Mouse (Mus musculus): ENCODE measurements at regions not wholly inside any gene's neighbourhood (a gene's known extent, or its start where the extent isn't known, plus 50 kb on each side); places are given as distances from the start of the nearest gene placed in this dataset.

DNA sequence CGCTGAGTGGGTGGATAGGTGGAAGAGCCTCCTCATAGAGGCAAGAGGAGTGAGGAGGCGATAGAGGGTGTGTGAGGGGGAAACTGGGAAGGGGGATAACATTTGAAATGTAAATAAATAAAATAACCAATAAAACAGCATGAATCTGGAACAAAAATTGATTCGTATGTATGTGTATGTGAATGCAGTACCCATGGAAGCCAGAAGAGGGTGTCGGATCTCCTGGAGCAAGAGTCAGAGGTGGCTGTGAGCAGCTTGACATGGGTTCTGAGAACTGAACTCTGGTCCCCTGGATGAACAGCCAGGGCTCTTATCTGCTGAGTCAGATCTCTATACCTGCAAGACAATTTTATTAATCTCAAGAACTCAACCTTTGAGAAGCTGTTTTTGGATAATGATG, 81.4 kb downstream of the Tfap2b start:
- ATAC-seq, result no peak
- Histone ChIP-seq H3K27me3 (replicated peaks; ENCODE audit: control insufficient read depth, insufficient read depth, low read length) (no peaks in the 10 kb centered on the region), H3K9ac (ENCODE audit: low read depth, low read length) (no peak overlapping the region)

DNA sequence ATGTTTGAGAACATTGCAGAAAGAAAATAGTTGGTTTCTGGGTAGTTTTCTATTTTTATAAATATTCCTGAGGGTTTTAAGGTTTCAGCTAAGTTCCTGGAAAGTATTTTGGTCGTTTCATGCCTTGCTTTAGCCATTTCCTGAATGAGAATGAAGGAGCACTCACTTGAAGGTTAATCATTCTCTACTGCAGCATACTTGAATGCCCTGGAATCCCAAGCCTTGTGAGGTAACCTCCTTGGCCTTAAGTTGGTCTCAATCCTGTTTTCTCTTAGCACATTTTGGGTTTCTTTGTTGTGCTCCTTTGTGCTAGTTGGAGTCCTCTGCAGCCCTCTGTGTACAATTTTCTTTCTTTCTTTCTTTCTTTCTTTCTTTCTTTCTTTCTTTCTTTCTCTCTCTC, 112.9 kb downstream of the Tfap2b start:
- H3K4me1 ChIP-seq (ENCODE audit: control insufficient read depth, insufficient read depth, low read depth, low read length), result no peaks in the 10 kb centered on the region
- no peak for ATAC-seq
- no peaks in the 10 kb centered on the region for H3K27me3 ChIP-seq (replicated peaks; ENCODE audit: control insufficient read depth, insufficient read depth, low read length)
- H3K9me3 ChIP-seq (ENCODE audit: control insufficient read depth, low read length), result no peaks in the 10 kb centered on the region
- H3K4me3 ChIP-seq (ENCODE audit: low read length), result no peak overlapping the region
- H3K27ac ChIP-seq (ENCODE audit: low read depth, low read length), result no peak overlapping the region
- H3K36me3 ChIP-seq (ENCODE audit: control insufficient read depth, insufficient read depth, low read length), result no peaks in the 10 kb centered on the region
- H3K4me2 ChIP-seq (ENCODE audit: low read length), result no peak overlapping the region
- 27% methylated on average over 1 of the region's 1 CpGs for WGBS
- no peak overlapping the region for H3K9ac ChIP-seq (ENCODE audit: low read depth, low read length)

More for the DNA sequence above, 81.4 kb downstream of the Tfap2b start:
- WGBS, result 84% methylated on average over 4 of the region's 4 CpGs
- Histone ChIP-seq H3K4me1 (ENCODE audit: control insufficient read depth, insufficient read depth, low read depth, low read length) (no peaks in the 10 kb centered on the region), H3K27ac (ENCODE audit: low read depth, low read length) (no peak overlapping the region), H3K36me3 (ENCODE audit: control insufficient read depth, insufficient read depth, low read length) (no peaks in the 10 kb centered on the region), H3K4me2 (ENCODE audit: low read length) (no peak overlapping the region), H3K4me3 (ENCODE audit: low read length) (no peak overlapping the region), H3K9me3 (ENCODE audit: control insufficient read depth, low read length) (no peaks in the 10 kb centered on the region)

DNA sequence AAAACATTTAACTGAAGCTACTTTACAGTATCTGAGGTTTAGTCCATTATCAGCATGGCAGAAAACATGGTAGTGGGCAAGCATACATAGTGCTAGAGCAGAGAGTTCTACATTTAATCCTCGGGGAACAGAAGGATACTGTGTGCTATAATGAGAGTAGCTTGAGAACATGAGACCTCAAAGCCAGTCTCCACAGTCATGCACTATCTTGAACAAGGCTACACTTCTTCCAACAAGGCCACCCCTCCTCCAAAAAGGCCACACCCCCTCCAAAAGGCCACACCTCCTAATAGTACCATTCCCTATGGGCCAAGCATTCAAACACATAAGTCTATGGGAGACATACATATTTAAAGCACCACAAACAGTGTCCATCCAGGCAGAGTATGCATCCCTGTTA, 127.3 kb downstream of the Tfap2b start:
- Histone ChIP-seq H3K27me3 (replicated peaks; ENCODE audit: control insufficient read depth, insufficient read depth, low read length) (no peaks in the 10 kb centered on the region), H3K4me2 (ENCODE audit: low read length) (no peak overlapping the region), H3K9me3 (ENCODE audit: control insufficient read depth, low read length) (no peaks in the 10 kb centered on the region), H3K27ac (ENCODE audit: low read depth, low read length) (no peak overlapping the region), H3K36me3 (ENCODE audit: control insufficient read depth, insufficient read depth, low read length) (no peaks in the 10 kb centered on the region), H3K9ac (ENCODE audit: low read depth, low read length) (no peak overlapping the region), H3K4me1 (ENCODE audit: control insufficient read depth, insufficient read depth, low read depth, low read length) (no peaks in the 10 kb centered on the region), H3K4me3 (ENCODE audit: low read length) (no peak overlapping the region)
- no peak for ATAC-seq
- WGBS, result 91% methylated on average over 1 of the region's 1 CpGs

DNA sequence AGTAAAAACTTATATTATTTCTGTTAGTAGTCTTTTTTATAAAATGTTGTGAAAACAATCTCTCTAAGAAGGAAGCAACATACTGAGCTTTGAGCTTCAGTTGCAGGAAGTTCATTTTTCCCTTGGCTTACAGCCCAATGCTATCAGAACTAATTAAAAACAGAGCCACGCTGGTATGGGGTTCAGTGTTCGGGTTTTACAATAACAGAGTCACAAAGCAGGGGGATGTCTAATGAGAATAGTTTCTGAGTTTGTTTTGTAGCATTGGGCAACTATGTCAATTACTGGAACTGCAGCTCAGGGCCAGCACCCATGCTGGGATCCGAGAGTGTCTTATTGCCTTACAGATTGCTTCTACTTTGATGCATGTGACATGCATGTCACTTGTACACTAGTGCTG, 128.5 kb downstream of the Tfap2b start:
- Histone ChIP-seq H3K4me3 (ENCODE audit: low read length) (no peak overlapping the region), H3K4me2 (ENCODE audit: low read length) (no peak overlapping the region), H3K9me3 (ENCODE audit: control insufficient read depth, low read length) (no peaks in the 10 kb centered on the region), H3K36me3 (ENCODE audit: control insufficient read depth, insufficient read depth, low read length) (no peaks in the 10 kb centered on the region), H3K9ac (ENCODE audit: low read depth, low read length) (no peak overlapping the region), H3K4me1 (ENCODE audit: control insufficient read depth, insufficient read depth, low read depth, low read length) (no peaks in the 10 kb centered on the region), H3K27ac (ENCODE audit: low read depth, low read length) (no peak overlapping the region), H3K27me3 (replicated peaks; ENCODE audit: control insufficient read depth, insufficient read depth, low read length) (no peaks in the 10 kb centered on the region)
- 43% methylated on average over 3 of the region's 3 CpGs for WGBS
- peak; percentile 48; the same call in 1 of the 2 replicates for ATAC-seq

DNA sequence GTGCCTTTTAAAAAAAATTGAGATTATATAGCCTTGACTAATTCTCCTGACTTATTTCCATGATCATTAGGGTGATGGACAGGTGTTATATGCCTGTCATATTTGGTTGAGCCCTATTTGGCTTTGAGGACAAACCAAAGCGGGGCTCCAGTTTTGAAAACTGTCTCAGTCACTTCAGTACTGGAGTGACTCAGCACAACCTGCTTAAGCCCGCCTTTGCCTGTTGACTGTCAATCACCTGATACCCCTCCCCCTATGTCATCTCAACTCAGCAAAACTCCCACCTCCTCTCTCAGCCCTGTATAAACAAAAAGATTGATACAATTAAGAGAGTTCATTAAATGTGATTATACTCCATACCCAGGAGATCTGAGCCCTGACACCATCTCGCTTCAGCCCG, 135.7 kb downstream of the Tfap2b start:
- H3K4me1 ChIP-seq (ENCODE audit: control insufficient read depth, insufficient read depth, low read depth, low read length), result no peaks in the 10 kb centered on the region
- H3K9ac ChIP-seq (ENCODE audit: low read depth, low read length), result no peak overlapping the region
- no peaks in the 10 kb centered on the region for H3K36me3 ChIP-seq (ENCODE audit: control insufficient read depth, insufficient read depth, low read length)
- H3K9me3 ChIP-seq (ENCODE audit: control insufficient read depth, low read length), result no peaks in the 10 kb centered on the region
- H3K27ac ChIP-seq (ENCODE audit: low read depth, low read length), result no peak overlapping the region
- ATAC-seq, result no peak
- H3K4me3 ChIP-seq (ENCODE audit: low read length), result no peak overlapping the region
- no peaks in the 10 kb centered on the region for H3K27me3 ChIP-seq (replicated peaks; ENCODE audit: control insufficient read depth, insufficient read depth, low read length)
- H3K4me2 ChIP-seq (ENCODE audit: low read length), result no peak overlapping the region
- 93% methylated on average over 4 of the region's 4 CpGs for WGBS

DNA sequence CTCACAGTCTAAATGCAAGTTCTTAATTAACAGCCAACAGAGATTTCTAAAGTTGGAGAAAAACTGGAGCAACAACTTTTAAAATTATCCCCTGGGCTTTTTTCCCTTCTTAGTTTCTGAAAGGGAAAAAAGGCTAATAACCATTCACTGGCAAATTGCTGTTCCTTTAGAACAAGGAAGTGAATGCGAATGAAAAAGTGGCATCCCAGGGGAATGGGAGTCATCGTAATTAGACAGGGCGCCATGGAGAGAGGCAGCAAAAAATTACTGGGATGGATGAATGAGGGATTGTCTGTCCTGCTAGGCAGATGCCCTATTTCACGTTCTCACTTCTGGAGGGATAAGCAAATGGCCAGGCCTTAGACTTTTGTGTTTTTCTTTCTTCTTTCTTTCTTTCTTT, 141.8 kb downstream of the Tfap2b start:
- Histone ChIP-seq H3K36me3 (ENCODE audit: control insufficient read depth, insufficient read depth, low read length) (no peaks in the 10 kb centered on the region), H3K4me1 (ENCODE audit: control insufficient read depth, insufficient read depth, low read depth, low read length) (no peaks in the 10 kb centered on the region), H3K9me3 (ENCODE audit: control insufficient read depth, low read length) (no peaks in the 10 kb centered on the region), H3K4me2 (ENCODE audit: low read length) (no peak overlapping the region), H3K27me3 (replicated peaks; ENCODE audit: control insufficient read depth, insufficient read depth, low read length) (no peaks in the 10 kb centered on the region), H3K9ac (ENCODE audit: low read depth, low read length) (no peak overlapping the region), H3K4me3 (ENCODE audit: low read length) (no peak overlapping the region), H3K27ac (ENCODE audit: low read depth, low read length) (no peak overlapping the region)
- 37% methylated on average over 4 of the region's 4 CpGs for WGBS
- ATAC-seq, result no peak

GRCm38 (mm10) chr1:19384856-19385255, 176.1 kb downstream of the Tfap2b start:
- H3K9ac ChIP-seq (ENCODE audit: low read depth, low read length), result no peak overlapping the region
- H3K9me3 ChIP-seq (ENCODE audit: control insufficient read depth, low read length), result no peaks in the 10 kb centered on the region
- no peaks in the 10 kb centered on the region for H3K4me1 ChIP-seq (ENCODE audit: control insufficient read depth, insufficient read depth, low read depth, low read length)
- no peak overlapping the region for H3K4me3 ChIP-seq (ENCODE audit: low read length)
- H3K27me3 ChIP-seq (replicated peaks; ENCODE audit: control insufficient read depth, insufficient read depth, low read length), result no peaks in the 10 kb centered on the region
- no peak overlapping the region for H3K27ac ChIP-seq (ENCODE audit: low read depth, low read length)
- no peaks in the 10 kb centered on the region for H3K36me3 ChIP-seq (ENCODE audit: control insufficient read depth, insufficient read depth, low read length)
- no peak overlapping the region for H3K4me2 ChIP-seq (ENCODE audit: low read length)
- no peak for ATAC-seq
- 67% methylated on average over 1 of the region's 1 CpGs for WGBS

GRCm38 (mm10) chr1:19388864-19389505, 180.3 kb downstream of the Tfap2b start:
- WGBS, result 68% methylated on average over 1 of the region's 1 CpGs
- Histone ChIP-seq H3K36me3 (ENCODE audit: control insufficient read depth, insufficient read depth, low read length) (no peaks in the 10 kb centered on the region), H3K9ac (ENCODE audit: low read depth, low read length) (no peak overlapping the region)

GRCm38 (mm10) chr1:19407556-19407955, 198.8 kb downstream of the Tfap2b start:
- H3K4me3 ChIP-seq (ENCODE audit: low read length), result no peak overlapping the region
- H3K36me3 ChIP-seq (ENCODE audit: control insufficient read depth, insufficient read depth, low read length), result no peaks in the 10 kb centered on the region
- ATAC-seq, result no peak
- no peak overlapping the region for H3K27ac ChIP-seq (ENCODE audit: low read depth, low read length)
- no peaks in the 10 kb centered on the region for H3K9me3 ChIP-seq (ENCODE audit: control insufficient read depth, low read length)
- H3K9ac ChIP-seq (ENCODE audit: low read depth, low read length), result no peak overlapping the region
- WGBS, result 89% methylated on average over 2 of the region's 2 CpGs
- no peak overlapping the region for H3K4me2 ChIP-seq (ENCODE audit: low read length)
- no peaks in the 10 kb centered on the region for H3K27me3 ChIP-seq (replicated peaks; ENCODE audit: control insufficient read depth, insufficient read depth, low read length)
- H3K4me1 ChIP-seq (ENCODE audit: control insufficient read depth, insufficient read depth, low read depth, low read length), result no peaks in the 10 kb centered on the region

More at GRCm38 (mm10) chr1:19388864-19389505, 180.3 kb downstream of the Tfap2b start:
- Histone ChIP-seq H3K4me3 (ENCODE audit: low read length) (no peak overlapping the region), H3K4me2 (ENCODE audit: low read length) (no peak overlapping the region), H3K27me3 (replicated peaks; ENCODE audit: control insufficient read depth, insufficient read depth, low read length) (no peaks in the 10 kb centered on the region), H3K4me1 (ENCODE audit: control insufficient read depth, insufficient read depth, low read depth, low read length) (no peaks in the 10 kb centered on the region), H3K27ac (ENCODE audit: low read depth, low read length) (no peak overlapping the region), H3K9me3 (ENCODE audit: control insufficient read depth, low read length) (no peaks in the 10 kb centered on the region)
- no peak for ATAC-seq

GRCm38 (mm10) chr1:19412345-19412744, 203.6 kb downstream of the Tfap2b start:
- Histone ChIP-seq H3K9me3 (ENCODE audit: control insufficient read depth, low read length) (no peaks in the 10 kb centered on the region), H3K4me2 (ENCODE audit: low read length) (no peak overlapping the region), H3K9ac (ENCODE audit: low read depth, low read length) (no peak overlapping the region), H3K36me3 (ENCODE audit: control insufficient read depth, insufficient read depth, low read length) (no peaks in the 10 kb centered on the region), H3K4me1 (ENCODE audit: control insufficient read depth, insufficient read depth, low read depth, low read length) (no peaks in the 10 kb centered on the region), H3K27ac (ENCODE audit: low read depth, low read length) (no peak overlapping the region), H3K27me3 (replicated peaks; ENCODE audit: control insufficient read depth, insufficient read depth, low read length) (no peaks in the 10 kb centered on the region), H3K4me3 (ENCODE audit: low read length) (no peak overlapping the region)
- ATAC-seq, result no peak
- 28% methylated on average over 4 of the region's 4 CpGs for WGBS

All from hindbrain, embryonic 16.5 days (tissue).